Mouse (Mus musculus): ENCODE results near the gene Pcbp2. TPM values are rescaled to one million over a fixed set of nuclear protein-coding genes. Genes with fewer than 3 reads are reported as not detected.

Pcbp2 gene
- polyA plus RNA-seq, 1 experiment: 892 TPM

DNA sequence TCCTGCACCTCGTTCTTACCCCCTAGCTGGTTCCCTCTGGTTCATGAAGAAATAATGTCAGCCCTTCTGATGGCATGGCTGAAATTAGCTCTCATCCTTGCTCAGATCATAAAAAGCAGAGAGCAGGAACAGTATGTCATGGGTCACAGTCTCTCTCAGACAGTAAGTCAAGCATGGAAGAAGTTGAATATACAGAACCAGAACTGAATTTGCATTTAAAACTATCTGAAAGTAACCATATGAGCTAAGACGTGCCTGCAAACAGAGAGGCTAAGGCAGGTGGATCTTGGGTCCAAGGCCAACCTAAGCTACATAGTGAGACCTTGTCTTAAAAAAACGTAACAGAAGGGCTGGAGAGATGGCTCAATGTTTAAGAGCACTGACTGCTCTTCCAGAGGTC is 42.7 kb downstream of the Pcbp2 start:
- TF ChIP-seq POLR2A (IDR thresholded peaks at IDR 0.05; ENCODE audit: insufficient read length, low read depth): no peak
- no peak for TF ChIP-seq CEBPB (IDR thresholded peaks at IDR 0.05; ENCODE audit: insufficient read depth, poor library complexity, severe bottlenecking)
- Histone ChIP-seq H3K36me3 (ENCODE audit: control insufficient read depth, insufficient read depth) (no peaks in the 10 kb centered on the region), H3K4me2 (ENCODE audit: low read depth) (no peak overlapping the region), H3K79me2 (ENCODE audit: control insufficient read depth, insufficient read depth) (no peaks in the 10 kb centered on the region), H3K4me3 (no peak overlapping the region), H3ac (ENCODE audit: control insufficient read depth, insufficient read length) (no peak overlapping the region), H3K27me3 (ENCODE audit: control insufficient read depth, insufficient read depth, insufficient read length) (no peaks in the 10 kb centered on the region)

DNA sequence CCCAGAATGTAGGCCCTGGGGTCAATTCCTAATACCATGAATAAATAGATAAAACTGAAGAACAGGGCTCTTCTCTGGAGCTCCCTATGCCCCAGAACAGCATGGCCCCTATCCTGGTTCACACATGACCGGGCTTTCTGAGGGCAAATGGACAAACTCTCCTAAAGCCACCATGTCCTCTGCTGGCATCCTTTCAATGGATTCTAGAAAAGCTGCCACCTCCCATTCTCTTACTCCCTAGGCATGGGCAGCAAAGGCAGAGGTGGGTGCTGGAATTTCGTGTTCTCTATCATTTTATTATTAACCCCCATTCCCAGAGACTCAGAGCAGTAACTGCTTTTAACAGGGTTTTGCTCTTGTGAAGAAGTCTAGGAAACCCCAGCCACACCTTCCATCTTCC is 44.9 kb downstream of the Pcbp2 start:
- TF ChIP-seq E2F4 (IDR thresholded peaks at IDR 0.05; ENCODE audit: insufficient read depth) (no peak), POLR2A (IDR thresholded peaks at IDR 0.05; ENCODE audit: insufficient read length, low read depth) (no peak), REST (IDR thresholded peaks at IDR 0.05; ENCODE audit: insufficient read depth, insufficient read length) (no peak), TCF3 (IDR thresholded peaks at IDR 0.05; ENCODE audit: insufficient read length, low read depth) (no peak), SRF (IDR thresholded peaks at IDR 0.05; ENCODE audit: control insufficient read depth, insufficient read length, low read depth) (no peak), MYOG (IDR thresholded peaks at IDR 0.05; ENCODE audit: control insufficient read depth in 1 of 3, insufficient read depth in 1 of 3, insufficient read length in 2 of 3, low read depth in 2 of 3) (no peak), MAX (IDR thresholded peaks at IDR 0.05; ENCODE audit: low read depth) (no peak), POLR2AphosphoS2 (IDR thresholded peaks at IDR 0.05; ENCODE audit: insufficient read length, low read depth) (no peak), MYOD1 (IDR thresholded peaks at IDR 0.05; ENCODE audit: control insufficient read depth in 1 of 3, insufficient read length in 2 of 3, low read depth in 2 of 3) (no peak), TCF12 (IDR thresholded peaks at IDR 0.05; ENCODE audit: insufficient read depth, poor library complexity, severe bottlenecking) (no peak), CEBPB (IDR thresholded peaks at IDR 0.05; ENCODE audit: insufficient read depth, poor library complexity, severe bottlenecking) (no peak), USF1 (IDR thresholded peaks at IDR 0.05; ENCODE audit: low read depth) (no peak)

DNA sequence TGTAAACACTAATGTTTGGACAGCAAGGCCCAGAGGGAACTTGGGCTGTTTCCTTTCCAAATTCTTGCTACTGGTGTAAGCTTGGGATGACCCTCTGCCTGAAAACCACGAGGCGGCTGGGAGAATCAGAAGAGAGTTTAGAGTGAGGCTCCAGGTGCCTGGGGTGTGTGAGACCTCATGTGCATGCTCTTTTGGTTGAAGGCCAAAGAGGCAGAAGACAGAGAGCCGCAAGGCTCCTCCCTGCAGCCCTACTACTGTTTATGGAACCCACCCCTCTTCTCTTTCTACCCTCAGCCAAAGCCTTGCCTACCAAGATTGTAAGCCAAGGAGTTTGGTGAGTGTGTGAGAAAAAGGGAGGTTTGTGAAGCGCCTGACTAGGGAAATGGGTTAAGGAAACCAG is 45.5 kb downstream of the Pcbp2 start:
- H3K79me2 ChIP-seq (ENCODE audit: control insufficient read depth, insufficient read depth): peaks cover 22% of the 10 kb centered on the region
- H3K27me3 ChIP-seq (ENCODE audit: control insufficient read depth, insufficient read depth, insufficient read length): no peaks in the 10 kb centered on the region
- H3K4me2 ChIP-seq (ENCODE audit: low read depth): peak overlapping the region; percentile 100
- H3K4me3 ChIP-seq: peak overlapping the region; percentile 56
- H3K36me3 ChIP-seq (ENCODE audit: control insufficient read depth, insufficient read depth): no peaks in the 10 kb centered on the region
- no peak overlapping the region for H3ac ChIP-seq (ENCODE audit: control insufficient read depth, insufficient read length)
- TF ChIP-seq CEBPB (IDR thresholded peaks at IDR 0.05; ENCODE audit: insufficient read depth, poor library complexity, severe bottlenecking): no peak
- TF ChIP-seq MYOG (IDR thresholded peaks at IDR 0.05; ENCODE audit: control insufficient read depth in 1 of 3, insufficient read depth in 1 of 3, insufficient read length in 2 of 3, low read depth in 2 of 3): no peak

More for the DNA sequence above, 44.9 kb downstream of the Pcbp2 start:
- H3ac ChIP-seq (ENCODE audit: control insufficient read depth, insufficient read length): no peak overlapping the region
- H3K4me3 ChIP-seq: no peak overlapping the region
- H3K36me3 ChIP-seq (ENCODE audit: control insufficient read depth, insufficient read depth): no peaks in the 10 kb centered on the region
- H3K4me2 ChIP-seq (ENCODE audit: low read depth): no peak overlapping the region
- peaks cover 16% of the 10 kb centered on the region for H3K79me2 ChIP-seq (ENCODE audit: control insufficient read depth, insufficient read depth)
- no peaks in the 10 kb centered on the region for H3K27me3 ChIP-seq (ENCODE audit: control insufficient read depth, insufficient read depth, insufficient read length)

DNA sequence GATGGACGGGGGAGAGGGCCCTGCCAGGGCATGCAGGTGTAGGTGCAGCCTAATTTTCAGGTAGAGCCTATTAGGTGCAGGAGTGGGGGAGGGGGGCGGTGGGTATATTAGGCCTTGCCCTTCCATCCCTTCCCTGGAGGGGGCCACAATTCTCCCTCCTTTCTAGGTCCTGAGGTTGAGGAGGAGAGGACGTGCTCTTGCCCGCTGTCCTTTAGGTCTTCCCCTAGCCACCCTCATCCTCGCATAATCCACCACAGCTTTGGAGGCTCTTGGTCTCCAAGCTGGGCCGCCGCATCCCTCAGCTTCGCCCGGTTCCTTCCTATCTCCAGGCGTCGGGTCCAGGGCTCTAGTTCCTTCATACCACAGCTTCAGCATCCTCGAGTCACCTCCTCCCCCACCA is 46.0 kb downstream of the Pcbp2 start:
- peaks cover 27% of the 10 kb centered on the region for H3K79me2 ChIP-seq (ENCODE audit: control insufficient read depth, insufficient read depth)
- H3K27me3 ChIP-seq (ENCODE audit: control insufficient read depth, insufficient read depth, insufficient read length): no peaks in the 10 kb centered on the region
- peak overlapping the region; percentile 56 for H3K4me3 ChIP-seq
- no peaks in the 10 kb centered on the region for H3K36me3 ChIP-seq (ENCODE audit: control insufficient read depth, insufficient read depth)
- TF ChIP-seq MAX (IDR thresholded peaks at IDR 0.05; ENCODE audit: low read depth) (no peak), MYOG (IDR thresholded peaks at IDR 0.05; ENCODE audit: control insufficient read depth in 1 of 3, insufficient read depth in 1 of 3, insufficient read length in 2 of 3, low read depth in 2 of 3) (no peak), REST (IDR thresholded peaks at IDR 0.05; ENCODE audit: insufficient read depth, insufficient read length) (no peak), POLR2A (IDR thresholded peaks at IDR 0.05; ENCODE audit: insufficient read length, low read depth) (no peak), TCF3 (IDR thresholded peaks at IDR 0.05; ENCODE audit: insufficient read length, low read depth) (no peak), CEBPB (IDR thresholded peaks at IDR 0.05; ENCODE audit: insufficient read depth, poor library complexity, severe bottlenecking) (no peak), TCF12 (IDR thresholded peaks at IDR 0.05; ENCODE audit: insufficient read depth, poor library complexity, severe bottlenecking) (no peak), E2F4 (IDR thresholded peaks at IDR 0.05; ENCODE audit: insufficient read depth) (no peak), MYOD1 (IDR thresholded peaks at IDR 0.05; ENCODE audit: control insufficient read depth in 1 of 3, insufficient read length in 2 of 3, low read depth in 2 of 3) (no peak)
- H3ac ChIP-seq (ENCODE audit: control insufficient read depth, insufficient read length): peak overlapping the region; percentile 37
- H3K4me2 ChIP-seq (ENCODE audit: low read depth): peak overlapping the region; percentile 100

DNA sequence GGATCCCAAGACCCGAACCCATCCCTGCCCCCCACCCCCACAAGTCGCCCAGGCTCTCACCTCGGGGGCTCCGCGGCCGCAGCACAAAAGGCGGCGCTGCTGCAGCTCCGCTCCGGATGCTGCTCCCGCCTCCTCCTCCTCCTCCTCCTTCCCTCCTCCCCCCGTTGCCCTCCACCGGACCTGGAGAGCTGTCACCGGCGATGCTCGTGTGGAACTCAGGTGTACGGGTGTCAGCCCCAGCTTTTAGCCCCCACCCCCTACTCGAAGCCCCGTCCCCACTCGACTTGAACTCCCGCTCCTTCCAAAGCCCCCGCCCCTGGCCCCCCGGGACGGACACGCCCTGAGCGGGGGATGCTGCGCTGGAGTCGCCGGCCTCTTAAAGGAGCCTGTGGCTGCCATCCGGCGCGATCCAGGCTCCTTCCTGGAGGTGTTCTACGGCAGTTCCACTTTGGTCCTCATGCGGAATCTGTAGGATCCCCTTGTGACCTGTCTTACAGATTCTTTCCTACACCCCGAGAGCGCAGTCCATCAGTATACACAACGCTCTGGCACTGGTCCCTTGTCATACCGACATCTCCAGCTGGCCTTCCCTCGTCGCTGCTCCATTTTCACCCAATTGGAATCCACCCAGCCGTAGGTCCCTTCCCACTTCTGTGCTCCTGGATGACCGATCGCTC is 46.5 kb downstream of the Pcbp2 start, which contains the start of gene Map3k12:
Gene Map3k12 (minus strand): TSS at position 337 of the 677 bp plus-strand sequence.
- H3K79me2 ChIP-seq (ENCODE audit: control insufficient read depth, insufficient read depth): peaks cover 29% of the 10 kb centered on the region
- H3K4me2 ChIP-seq (ENCODE audit: low read depth): peak within 1 kb of the TSS; percentile 100
- peak within 1 kb of the TSS; percentile 37 for H3ac ChIP-seq (ENCODE audit: control insufficient read depth, insufficient read length)
- no peak for TF ChIP-seq USF1 (IDR thresholded peaks at IDR 0.05; ENCODE audit: low read depth)
- TF ChIP-seq MAX (IDR thresholded peaks at IDR 0.05; ENCODE audit: low read depth): no peak
- no peak for TF ChIP-seq E2F4 (IDR thresholded peaks at IDR 0.05; ENCODE audit: insufficient read depth)
- TF ChIP-seq POLR2A (IDR thresholded peaks at IDR 0.05; ENCODE audit: insufficient read length, low read depth): peak; percentile 46
- peak; percentile 60 for TF ChIP-seq POLR2AphosphoS2 (IDR thresholded peaks at IDR 0.05; ENCODE audit: insufficient read length, low read depth)
- no peak for TF ChIP-seq MYOD1 (IDR thresholded peaks at IDR 0.05; ENCODE audit: control insufficient read depth in 1 of 3, insufficient read length in 2 of 3, low read depth in 2 of 3)
- TF ChIP-seq TCF3 (IDR thresholded peaks at IDR 0.05; ENCODE audit: insufficient read length, low read depth): no peak
- H3K36me3 ChIP-seq (ENCODE audit: control insufficient read depth, insufficient read depth): peaks cover 3% of the 10 kb centered on the region
- H3K4me3 ChIP-seq: peak within 1 kb of the TSS; percentile 56
- no peaks in the 10 kb centered on the region for H3K27me3 ChIP-seq (ENCODE audit: control insufficient read depth, insufficient read depth, insufficient read length)
